Mouse (Mus musculus): Measurements from ENCODE around the gene Pgk1.

The Pgk1 gene

DNA sequence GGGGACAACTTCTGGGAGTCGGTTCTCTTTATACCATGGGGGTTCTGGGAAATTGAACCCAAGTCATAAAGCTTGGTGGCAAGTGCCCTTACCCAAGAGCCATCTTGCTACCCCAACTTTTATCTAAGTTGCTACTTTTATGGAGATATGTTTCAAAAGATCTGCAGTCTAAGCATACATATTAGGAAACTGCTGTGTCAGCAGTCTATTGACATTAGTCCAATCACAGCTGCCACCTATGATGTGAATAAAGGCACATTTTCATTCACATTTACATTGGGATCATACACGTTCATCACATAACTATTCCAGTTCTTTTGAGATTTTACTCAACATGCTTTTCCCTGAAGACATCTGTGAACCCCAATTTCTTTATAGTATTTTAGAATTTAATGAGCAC lies 22.2 kb downstream of the Pgk1 start:
- in situ Hi-C loops (cut with MboI, MseI) = loop anchor here in 1 of 2 experiments (25.0 kb wide), 1 partner anchor 553 kb away; no protein-coding TSS in a partner anchor

DNA sequence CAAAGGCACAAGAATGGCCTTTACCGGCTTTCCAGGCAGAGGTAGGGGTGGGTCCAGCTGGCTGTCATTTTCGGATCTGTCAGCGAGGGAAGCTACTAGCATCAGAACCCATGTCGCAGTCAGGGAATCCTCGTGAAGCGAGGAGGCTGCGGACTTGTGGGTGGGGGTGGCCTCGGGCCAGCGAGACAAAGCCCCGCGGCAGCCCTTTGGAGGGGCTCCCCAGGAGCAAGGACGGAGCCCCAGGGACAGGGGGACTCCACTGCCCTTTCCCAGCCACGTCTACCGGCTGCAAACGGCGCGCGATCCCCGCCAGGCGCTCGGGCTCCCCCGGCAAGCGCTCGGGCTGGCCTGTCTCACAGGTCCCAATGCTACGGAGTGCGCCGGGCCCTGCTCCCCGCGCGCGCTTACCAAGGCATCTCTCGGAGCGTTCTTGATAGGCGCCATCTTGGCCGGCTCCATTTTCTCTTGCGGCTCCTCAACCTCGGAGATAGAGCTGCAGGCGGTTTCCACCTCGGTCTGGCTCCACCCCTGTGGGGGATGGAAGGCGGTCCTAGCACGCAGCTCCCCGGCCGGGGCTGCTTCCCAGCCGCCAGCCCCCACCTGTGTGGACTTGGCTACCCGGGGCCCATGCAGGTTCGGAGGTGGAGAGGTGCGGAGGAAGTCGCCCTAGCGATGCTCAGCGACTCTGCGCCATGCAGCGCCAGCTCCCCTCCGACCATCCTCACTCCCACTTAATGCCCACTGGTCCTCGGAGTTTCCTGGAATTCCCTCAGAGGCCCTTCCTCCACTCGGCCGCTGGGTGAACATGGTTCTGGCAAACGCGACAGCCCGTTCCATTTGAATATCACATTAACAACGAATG lies 32.5 kb downstream of the Pgk1 start:
- in situ Hi-C loops (cut with MboI, MseI) = loop anchor here in 1 of 2 experiments (25.0 kb wide), 1 partner anchor 543 kb away; no protein-coding TSS in a partner anchor

DNA sequence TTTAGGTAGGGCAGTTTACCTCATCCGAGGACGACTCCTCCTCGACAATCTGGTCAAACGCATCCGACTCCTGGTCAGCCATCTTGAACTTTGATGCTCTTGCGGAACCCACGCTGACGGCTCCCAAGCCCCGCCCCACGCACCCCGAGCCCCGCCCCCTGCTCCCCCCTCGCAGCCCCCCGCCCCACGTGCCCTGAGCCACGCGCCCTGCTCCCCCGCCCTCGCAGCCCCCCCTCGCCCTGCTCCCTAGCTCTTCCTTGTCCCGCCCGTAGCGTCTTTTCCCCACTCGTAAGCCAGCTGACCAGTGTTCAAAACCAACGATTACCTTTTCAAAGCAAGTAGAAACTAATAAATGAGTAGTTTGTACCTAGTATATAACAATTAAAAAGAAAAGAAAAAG lies 34.2 kb downstream of the Pgk1 start, which contains the start of gene Taf9b:
Gene Taf9b, minus strand, starts transcription at position 101 of the 400 bp plus-strand sequence.
- in situ Hi-C loops (cut with MboI, MseI) = loop anchor here in 1 of 2 experiments (25.0 kb wide), 1 partner anchor 541 kb away; no protein-coding TSS in a partner anchor

Data from T-helper 17 cell (primary cell).